Mouse (Mus musculus) liver, embryonic 18 days (tissue): ENCODE data around the gene Calhm3. TPM values are rescaled to one million over a fixed set of nuclear protein-coding genes. Genes with fewer than 3 reads are reported as not detected.

Experiments used
- polyA plus RNA-seq: library from polyadenylated mRNA; depleted of rRNA; stranded (reverse); fragments of >200 nt; gene quantifications from 2 replicates; pipeline ENCODE4 v1.2.3, GENCODE M21; 2012; rRNA removed

Calhm3 gene
- polyA plus RNA-seq, result 0.02 TPM in 1 of 2 replicates, not detected in the other

DNA sequence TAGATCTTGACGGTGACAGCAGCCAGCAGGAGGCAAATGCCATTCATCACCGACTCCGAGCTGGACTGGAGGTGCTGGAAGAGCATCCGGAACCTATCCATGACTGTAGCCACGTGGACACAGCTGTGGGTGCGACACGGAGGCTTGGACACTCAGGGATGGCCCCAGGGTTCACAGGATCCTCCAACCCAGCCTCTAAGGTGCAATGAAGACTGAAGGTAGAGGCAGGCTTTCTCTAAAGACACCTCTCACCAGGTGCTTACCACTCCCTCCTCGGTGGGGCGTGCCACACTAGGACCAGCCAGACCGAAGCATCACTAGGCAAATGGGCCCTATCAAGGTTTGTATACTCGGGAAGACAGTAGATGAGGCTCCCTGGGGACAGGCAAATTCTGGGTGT is at the start of gene Calhm3:
Calhm3 (minus strand) TSS at position 101 of the 400 bp plus-strand sequence.

DNA sequence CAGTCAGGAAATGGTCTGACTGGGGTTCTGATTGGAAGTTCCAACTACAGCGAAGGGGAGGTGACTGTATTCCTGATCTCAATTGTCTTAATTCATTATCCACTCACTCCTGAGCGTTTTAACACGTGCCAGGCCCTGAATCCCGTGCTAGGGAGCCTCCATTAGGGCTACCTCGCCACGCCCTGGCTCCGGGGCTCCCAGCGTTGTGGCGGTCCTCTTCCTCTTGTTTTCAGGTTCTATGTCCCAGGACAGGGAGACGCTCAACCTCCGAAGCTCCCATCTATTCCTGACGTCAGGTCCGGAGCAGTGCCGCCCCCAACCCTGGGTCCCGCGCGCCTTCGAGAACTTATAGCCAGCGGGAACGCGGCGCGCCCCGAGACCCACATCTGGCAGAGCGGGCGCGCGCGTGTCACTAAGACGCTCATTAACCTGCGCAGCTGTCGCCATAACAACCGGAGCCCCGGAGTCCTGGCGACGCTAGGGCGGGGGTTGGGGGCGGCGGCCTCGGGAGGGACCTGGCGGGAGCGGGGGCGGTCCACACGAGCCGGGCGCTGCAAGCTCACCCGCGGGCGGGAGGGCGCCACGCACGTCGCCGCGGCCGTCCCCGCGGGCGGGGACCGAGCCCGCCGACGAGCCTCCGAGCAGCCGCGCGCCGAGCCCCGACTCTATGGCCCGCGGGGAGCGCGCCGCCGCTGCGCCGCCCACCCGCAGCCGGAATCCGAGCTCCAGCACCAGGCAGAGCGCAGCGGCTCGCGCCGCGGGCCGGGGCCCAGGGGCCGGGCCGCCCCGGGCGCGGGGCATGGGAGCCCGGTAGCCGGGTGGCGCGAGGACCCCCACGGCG is 21.1 kb upstream of the Calhm3 start, which contains the start of gene Neurl1a:
Neurl1a (plus strand) TSS at position 390 of the 841 bp plus-strand sequence.

DNA sequence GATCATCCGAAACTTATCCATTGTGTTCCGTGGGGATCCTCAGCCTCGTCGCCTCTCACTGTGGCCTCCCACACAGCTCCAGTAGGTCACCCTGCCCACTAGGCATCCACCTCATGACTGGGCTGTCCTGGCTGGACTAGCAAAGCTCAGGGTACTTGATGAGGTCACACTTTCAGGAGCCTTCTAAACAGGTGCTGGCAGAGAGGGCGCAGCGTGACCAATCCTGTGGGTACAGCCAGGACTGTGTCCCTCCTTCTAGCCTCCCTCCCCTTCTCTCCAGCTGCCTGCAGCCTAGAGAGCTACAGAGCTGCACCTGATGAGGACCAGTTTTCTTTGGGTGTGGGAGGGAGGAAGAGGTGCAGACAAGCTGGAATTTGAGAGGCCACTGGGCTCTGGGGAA is 13.4 kb downstream of the Calhm3 start, which contains the start of gene Calhm1:
Calhm1 (minus strand) TSS at position 101 of the 400 bp plus-strand sequence.

DNA sequence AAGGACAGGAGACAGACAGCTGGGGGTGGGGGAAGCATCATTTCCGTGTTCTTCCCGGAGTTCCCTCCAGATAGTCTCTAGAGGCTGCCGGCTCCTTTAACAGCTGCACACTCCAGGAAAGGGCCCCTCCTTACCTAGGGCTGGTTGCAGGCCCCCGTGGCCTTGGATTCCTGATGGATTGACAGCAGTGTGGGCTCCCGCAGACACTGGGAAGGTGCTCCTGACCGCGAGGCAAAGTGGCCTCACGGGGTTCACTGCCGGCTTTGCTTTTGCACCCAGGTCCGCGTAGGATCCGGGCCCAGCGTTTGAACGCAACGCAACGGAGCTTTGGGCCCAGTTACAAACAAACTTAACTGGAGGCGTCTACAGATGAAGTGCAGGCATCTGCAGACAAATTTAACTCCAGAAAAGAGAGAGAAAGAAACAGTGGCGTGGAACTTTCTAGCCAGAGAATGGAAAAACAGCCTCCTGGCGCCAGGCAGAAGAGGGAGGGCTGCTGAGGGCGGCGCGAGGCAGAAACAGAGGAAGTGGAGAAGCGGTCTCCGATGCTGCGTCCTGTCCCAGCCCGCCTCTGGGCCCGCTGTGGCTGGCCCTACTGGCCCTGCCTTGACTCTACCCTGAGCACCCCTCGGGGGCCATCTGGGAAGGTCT is 19.7 kb downstream of the Calhm3 start, which contains the start of gene Calhm2:
Calhm2 (minus strand) TSS at position 524 of the 651 bp plus-strand sequence.

Other genes with a start within 250 kb of the Calhm3 start
- gene Ina, start 143.1 kb downstream of the Calhm3 start, polyA plus RNA-seq, result 0.01 and 0.02 TPM in 2 replicates
- gene Nt5c2, start 142.6 kb downstream of the Calhm3 start, polyA plus RNA-seq, result 13.6 and 14.9 TPM in 2 replicates
- 8.6 and 9.4 TPM in 2 replicates for gene Pcgf6, start 106.9 kb downstream of the Calhm3 start, polyA plus RNA-seq
- gene Taf5, start 90.0 kb downstream of the Calhm3 start, polyA plus RNA-seq, result 2.9 and 3.0 TPM in 2 replicates
- gene Usmg5, start 67.1 kb downstream of the Calhm3 start, polyA plus RNA-seq, result 430 and 520 TPM in 2 replicates
- gene Pdcd11, start 67.0 kb downstream of the Calhm3 start, polyA plus RNA-seq, result 5.1 and 6.4 TPM in 2 replicates
- gene Calhm2, start 19.5 kb downstream of the Calhm3 start, polyA plus RNA-seq, result 1.9 and 2.0 TPM in 2 replicates
- gene Calhm1, start 13.5 kb downstream of the Calhm3 start, polyA plus RNA-seq, result not detected in 2 replicates
- 0.65 and 0.70 TPM in 2 replicates for gene Neurl1a, start 21.1 kb upstream of the Calhm3 start, polyA plus RNA-seq